Mouse (Mus musculus): ENCODE measurements around the gene Pnkd.
"Not testable (repeated sequence)": the region's sequence is repeated elsewhere in the genome, so short reads cannot be mapped to it uniquely, and the experiment has no call there.

Pnkd gene

DNA sequence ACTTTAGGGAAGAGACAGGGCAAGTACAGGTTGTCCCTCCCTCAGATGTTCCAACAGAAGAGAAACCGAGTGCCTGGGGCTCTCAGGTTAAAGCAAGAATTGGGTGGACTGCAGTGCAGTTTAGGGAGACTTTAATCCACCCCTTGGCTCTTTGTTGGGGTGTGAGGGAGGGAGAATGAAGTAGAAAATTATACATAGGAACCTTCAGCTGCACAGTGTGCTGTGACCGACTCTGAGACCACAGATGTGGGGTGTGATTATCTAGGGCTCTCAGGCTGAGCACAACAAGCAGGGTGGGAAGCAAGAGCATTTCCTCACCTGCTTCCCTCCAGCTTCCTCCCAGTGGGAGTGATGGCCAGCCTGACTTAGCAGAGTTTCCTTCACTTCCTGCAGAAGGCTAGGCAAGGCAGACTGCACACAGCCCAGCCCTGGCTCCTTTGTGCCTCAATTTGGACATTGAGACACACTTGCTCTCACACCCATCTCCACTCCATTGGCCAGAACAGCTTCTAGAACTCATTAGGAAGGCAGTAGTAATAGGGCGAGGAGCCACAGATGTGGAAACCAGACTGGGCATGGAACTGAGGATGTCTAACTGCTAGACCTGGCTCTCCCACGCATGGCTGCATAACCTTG lies 46.4 kb downstream of the Pnkd start:
- no peak for DNase-seq (ENCODE audit: low read depth)

GRCm38 (mm10) chr1:74332241-74332763 lies 47.6 kb downstream of the Pnkd start:
- DNase-seq (ENCODE audit: low read depth), result peak; percentile 98

DNA sequence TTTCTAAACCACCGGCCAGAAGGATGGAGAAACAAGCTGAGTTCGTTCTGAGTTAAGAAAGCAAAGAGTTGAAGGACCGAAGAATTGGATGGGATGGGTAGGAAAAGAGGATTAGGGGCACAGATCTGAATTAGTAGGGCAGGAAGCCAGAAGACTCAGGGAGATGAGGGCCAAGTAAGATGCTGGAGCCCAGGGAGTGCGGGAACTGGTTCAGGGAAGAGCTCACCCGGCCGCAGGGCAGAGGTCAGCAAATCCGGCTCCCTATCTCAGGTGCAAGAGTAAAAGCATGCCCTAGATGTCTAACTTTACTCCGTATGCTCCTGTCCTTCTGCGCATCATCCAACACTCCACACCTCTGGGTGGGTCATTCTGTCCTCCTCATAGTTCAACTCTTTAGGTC lies 48.2 kb downstream of the Pnkd start:
- DNase-seq (ENCODE audit: low read depth), result no peak

GRCm38 (mm10) chr1:74334607-74335006 lies 49.9 kb downstream of the Pnkd start:
- no peak for DNase-seq (ENCODE audit: low read depth)

GRCm38 (mm10) chr1:74335033-74335432 lies 50.3 kb downstream of the Pnkd start:
- no peak for DNase-seq (ENCODE audit: low read depth)

DNA sequence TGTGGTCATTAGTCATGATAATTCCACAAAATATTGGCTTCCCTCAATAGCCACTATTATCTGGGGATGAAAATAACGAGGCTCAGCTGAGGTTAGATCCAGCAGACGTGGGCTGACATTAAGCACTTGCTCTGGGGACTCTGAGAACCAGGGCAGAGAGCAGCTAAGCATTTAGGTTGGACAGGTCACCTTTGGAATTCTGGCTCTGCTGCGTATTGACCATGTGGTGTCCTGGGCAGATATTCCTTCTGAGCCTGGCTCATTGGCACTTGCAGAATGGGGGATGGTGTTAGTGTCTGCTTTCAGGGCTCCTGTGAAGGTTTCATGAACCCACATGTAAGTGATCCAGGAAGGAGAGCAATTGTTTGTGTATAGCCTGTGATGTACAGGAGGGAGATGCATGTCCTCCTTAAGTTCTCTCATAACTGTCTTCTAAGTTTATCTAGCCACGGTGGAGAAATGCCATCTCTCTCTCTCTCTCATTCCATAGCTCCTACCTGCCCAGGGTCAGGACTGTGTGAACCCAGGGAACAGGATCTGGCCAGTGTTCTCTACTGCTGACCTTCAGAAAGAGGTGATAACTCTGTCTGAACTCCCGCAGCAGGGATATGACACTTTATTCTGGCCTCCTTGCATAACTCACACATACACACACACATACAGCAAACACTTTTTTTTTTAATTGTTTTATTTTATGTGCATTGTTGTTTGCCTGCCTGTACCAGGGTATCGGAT lies 50.9 kb downstream of the Pnkd start:
- DNase-seq (ENCODE audit: low read depth), result no peak

DNA sequence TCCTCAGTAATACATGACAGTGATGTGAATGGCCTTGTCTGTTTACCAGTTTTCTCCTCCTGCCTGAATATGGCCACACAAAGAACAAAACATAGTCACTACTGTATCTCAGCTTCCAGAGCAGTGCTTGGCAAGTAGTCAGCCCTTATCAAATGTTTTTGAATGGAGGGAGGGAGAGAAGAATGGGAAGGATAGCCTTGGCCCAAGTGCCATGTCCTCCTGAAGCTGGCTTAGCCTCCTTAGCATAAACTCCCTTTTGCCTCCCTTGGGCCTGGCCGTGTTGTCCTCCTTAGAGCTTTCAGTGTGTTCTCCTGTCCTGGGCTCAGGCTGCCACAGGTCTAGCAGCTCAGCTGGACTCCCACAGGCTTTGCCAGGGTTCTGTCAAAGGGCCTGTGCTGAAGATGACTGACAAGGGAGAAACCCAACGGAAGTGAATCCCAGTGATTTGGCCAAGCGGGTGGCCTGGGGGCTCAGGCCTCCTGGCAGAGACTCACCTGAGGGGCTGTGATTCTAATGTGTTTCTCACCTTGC lies 52.6 kb downstream of the Pnkd start:
- no peak for DNase-seq (ENCODE audit: low read depth)

DNA sequence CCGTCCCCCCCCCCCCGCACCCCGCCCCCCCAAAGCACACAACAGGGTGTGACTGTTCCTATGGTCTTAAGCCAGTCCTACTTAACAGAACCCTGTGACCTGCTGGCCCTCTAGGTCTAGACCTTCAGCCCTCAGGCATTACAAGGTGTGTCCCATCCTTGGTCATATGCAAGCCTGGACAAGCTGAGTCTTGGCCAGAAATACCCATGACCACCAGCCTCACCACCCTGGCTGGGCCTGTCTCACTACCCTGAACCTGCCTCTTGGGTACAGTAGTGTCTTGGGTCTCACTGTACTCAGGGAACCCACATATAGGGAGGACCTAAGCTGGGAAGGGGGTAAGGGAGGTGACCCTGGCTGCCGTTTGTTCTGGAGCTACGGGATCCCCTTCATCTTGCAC lies 53.3 kb downstream of the Pnkd start:
- DNase-seq (ENCODE audit: low read depth), result no peak

GRCm38 (mm10) chr1:74338626-74339025 lies 53.9 kb downstream of the Pnkd start:
- no peak for DNase-seq (ENCODE audit: low read depth)

DNA sequence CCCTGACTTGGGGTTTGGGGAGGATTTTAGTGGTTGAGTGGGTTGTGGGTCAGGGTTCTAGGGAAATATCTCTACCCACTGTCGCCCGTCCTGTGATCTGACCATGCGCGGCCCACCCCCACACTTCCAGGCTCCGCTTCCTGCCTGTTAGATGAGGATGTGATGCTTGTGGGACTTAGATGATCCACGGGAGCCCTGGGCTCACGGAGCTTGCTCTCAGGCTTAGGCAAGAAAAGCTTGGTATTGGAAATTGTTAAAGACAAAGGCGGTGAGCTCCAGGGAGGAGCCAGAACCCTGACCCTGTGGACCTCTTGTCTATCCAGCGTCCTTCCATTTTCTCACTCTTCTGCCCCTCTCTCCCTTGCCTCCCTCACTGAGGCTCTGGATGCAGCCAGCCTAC lies 55.2 kb downstream of the Pnkd start:
- no peak for DNase-seq (ENCODE audit: low read depth)

DNA sequence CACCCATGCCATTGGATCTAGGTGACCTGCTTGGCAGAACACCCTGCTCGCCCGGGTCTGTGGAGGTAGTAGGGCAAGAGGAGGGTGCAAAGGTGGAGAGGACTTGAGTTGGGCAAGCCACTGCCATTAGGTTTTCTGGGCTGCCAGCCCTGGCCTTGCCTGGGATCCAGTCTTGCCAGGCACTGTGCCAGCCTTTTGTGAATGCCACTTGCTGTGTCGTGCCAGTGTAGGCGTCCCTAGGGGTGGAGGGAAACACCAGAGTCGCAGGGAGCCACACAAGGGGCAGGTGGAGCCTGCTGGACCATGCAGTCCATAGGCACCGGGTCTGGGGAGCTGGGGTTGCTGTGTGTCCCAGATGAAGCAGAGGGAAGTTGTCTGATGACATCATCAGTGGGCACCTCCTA lies 55.6 kb downstream of the Pnkd start:
- DNase-seq (ENCODE audit: low read depth), result no peak

GRCm38 (mm10) chr1:74340992-74341391 lies 56.3 kb downstream of the Pnkd start:
- not testable (repeated sequence) for DNase-seq (ENCODE audit: low read depth)

GRCm38 (mm10) chr1:74341898-74342297 lies 57.2 kb downstream of the Pnkd start:
- DNase-seq (ENCODE audit: low read depth), result no peak

DNA sequence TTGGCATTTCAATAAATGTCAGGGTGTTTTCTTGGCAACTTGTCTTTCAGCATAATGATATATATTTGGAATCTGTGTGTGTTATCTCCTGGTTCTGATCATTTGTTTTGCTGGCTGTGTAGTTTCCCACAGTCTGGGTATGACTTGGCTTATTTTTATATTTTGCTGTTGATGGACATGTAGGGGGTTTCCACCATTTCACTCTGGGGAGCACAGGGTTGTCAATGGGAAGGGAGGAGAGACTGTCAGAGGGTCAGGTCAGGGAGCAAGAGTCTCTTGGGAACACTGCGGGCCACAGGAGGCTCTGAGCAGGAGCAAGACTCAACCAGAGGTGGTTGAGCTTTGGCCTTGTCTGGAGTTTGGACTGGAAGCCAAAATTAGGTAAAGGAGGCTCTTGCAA lies 57.6 kb downstream of the Pnkd start:
- peak; percentile 55 for DNase-seq (ENCODE audit: low read depth)

DNA sequence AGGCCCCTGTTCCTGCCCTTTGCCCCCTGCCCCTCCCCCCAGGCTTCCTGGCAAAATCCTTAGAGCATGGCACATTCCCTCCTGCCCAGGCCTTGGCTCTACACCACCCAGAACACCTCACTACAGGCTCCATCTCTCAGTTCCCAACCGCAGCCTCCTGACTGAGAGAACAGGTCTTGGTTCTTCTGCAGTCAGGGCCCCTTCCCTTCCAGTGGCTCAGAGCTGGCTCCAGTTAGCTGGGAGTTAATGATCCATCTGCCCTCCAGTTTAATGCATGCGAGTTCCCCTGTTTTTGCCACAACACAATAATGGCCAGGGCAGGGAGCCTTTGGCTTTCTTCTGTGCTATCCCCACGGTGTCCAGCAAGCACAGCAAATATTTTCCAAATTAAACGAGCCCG lies 58.4 kb downstream of the Pnkd start:
- DNase-seq (ENCODE audit: low read depth), result no peak

- no peak for DNase-seq (ENCODE audit: low read depth)
Measured at GRCm38 (mm10) chr1:74344163-74344916, 59.6 kb downstream of the Pnkd start.

DNA sequence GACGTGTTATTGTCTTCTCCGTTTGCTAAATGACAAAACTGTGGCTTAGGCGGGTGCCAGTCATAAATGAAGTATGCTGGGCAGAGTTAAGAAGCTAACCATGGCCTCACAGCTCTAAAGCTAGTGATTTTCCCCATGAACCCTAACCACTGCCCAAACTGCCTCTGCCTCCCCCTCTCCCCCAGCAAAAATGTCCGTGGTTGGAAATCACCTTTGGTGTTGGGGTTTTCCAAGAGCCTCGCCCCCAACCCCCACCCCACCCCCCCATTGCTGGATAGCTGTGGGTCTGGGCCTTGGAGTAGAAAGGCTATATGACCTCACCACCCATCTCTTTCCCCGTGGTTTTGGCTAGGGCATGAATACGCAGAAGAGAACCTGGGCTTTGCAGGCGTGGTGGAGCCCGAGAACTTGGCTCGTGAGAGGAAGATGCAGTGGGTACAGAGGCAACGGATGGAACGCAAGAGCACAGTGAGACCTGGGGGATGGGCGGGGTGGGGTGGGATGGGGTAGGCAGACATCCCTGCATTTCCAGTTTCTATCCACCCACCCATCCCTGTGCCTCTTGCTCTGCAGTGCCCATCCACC lies 66.5 kb downstream of the Pnkd start:
- peak; percentile 74 for DNase-seq (ENCODE audit: low read depth)

- no peak for DNase-seq (ENCODE audit: low read depth)
Measured at GRCm38 (mm10) chr1:74352532-74353096, 67.9 kb downstream of the Pnkd start.

DNA sequence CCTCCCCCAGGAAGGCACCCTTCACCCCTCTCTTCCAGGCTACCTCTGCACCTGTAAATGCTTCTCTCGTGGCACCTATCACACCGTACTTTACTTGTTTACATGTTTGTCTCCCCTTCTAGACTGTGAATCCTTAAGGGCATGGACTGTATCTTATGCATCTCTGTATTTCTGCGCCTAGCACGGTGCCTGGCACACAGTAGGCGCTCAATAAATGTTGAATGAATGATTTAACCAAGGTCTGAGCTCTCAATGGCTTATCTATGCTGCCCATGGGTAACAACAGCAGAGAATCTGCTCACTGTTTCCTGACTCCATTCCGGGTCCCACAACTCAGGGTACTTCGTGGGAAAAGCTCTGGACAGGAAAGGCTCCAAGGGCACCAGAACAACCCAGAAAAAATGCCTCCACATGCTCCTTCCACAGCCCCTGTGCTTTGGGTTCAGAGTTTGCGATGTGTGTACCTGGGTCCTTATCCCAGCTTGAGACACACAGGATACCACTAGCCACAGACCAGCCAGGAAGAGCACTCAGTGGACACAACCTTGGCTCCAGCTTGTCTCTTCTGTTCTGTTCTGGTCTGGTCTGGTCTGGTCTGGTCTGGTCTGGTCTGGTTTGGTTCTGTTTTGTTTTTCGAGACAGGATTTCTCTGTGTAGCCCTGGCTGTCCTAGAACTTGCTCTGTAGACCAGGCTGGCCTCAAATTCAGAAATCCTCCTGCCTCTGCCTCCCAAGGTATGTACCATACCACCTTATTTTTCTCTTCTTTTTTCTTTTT lies 68.9 kb downstream of the Pnkd start:
- DNase-seq (ENCODE audit: low read depth), result no peak

DNA sequence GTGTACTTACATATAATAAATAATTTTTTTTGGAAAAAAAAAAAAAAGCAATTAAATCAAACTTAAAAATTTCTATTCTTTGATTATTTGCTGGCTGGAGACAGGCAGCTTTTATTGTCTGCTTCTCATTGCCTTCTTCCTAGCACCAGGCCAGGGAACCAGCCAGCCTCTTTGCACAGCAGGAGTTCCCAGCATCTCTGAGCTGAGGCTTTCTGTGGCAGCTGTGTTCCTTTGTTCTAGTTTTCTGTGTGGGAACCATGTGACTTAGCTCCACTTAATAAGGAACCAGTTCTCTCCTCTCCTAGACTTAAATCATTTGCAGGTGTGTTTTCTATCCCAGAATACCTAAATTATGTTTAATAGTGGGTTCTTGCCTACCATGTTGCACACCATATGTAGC lies 72.8 kb downstream of the Pnkd start:
- no peak for DNase-seq (ENCODE audit: low read depth)

DNA sequence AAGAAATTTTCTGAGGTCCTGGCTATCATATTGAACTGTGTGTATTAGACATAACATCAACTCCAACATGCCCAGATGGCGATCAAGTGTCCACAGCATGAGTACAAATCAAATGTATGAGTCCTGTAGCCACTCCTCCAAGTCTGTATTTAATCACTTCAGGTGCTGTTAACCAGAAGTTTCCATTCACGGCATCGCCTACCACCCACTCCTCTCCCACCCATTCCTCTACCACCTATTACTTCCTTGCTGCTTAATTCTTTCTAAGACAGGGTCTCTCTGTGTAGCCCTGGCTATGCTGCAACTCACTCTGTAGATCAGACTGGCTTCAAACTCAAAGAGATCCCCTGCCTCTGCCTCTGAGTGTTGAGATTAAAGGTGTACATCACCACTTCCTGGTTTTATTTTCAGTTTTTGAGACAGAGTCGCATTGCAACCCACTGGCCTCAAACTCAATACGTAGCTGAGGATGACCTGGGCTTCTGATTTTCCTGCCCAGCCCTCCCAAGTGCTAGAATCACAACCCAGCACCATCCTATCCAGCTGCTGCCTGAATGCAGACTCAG lies 75.3 kb downstream of the Pnkd start:
- DNase-seq (ENCODE audit: low read depth), result peak; percentile 61

Measured in induced T-regulatory cell, adult 2 months (primary cell).